Mouse (Mus musculus): Measurements from ENCODE around the gene Gm21750.
"Not testable (repeated sequence)": the region's sequence is repeated elsewhere in the genome, so short reads cannot be mapped to it uniquely, and the experiment has no call there.

The Gm21750 gene

GRCm38 (mm10) chr14:73660925-73661324 is at the start of gene Gm21750:
Gm21750 (plus strand) TSS chr14:73661225.
- not testable (repeated sequence) for DNase-seq

GRCm38 (mm10) chr14:73614961-73615360 is 46.1 kb upstream of the Gm21750 start:
- DNase-seq = not testable (repeated sequence)

GRCm38 (mm10) chr14:73620880-73621279 is 40.1 kb upstream of the Gm21750 start:
- DNase-seq = no peak

- no peak for DNase-seq
Observed at GRCm38 (mm10) chr14:73622988-73623387, 38.0 kb upstream of the Gm21750 start.

- DNase-seq = no peak
Observed at GRCm38 (mm10) chr14:73625469-73625868, 35.6 kb upstream of the Gm21750 start.

GRCm38 (mm10) chr14:73631511-73631910 is 29.5 kb upstream of the Gm21750 start:
- no peak for DNase-seq

GRCm38 (mm10) chr14:73632648-73633263 is 28.3 kb upstream of the Gm21750 start:
- DNase-seq = no peak

- no peak for DNase-seq
Observed at GRCm38 (mm10) chr14:73634356-73634755, 26.7 kb upstream of the Gm21750 start.

- peak; percentile 10 for DNase-seq
Observed at GRCm38 (mm10) chr14:73637460-73637859, 23.6 kb upstream of the Gm21750 start.

GRCm38 (mm10) chr14:73650179-73650578 is 10.8 kb upstream of the Gm21750 start:
- no peak for DNase-seq

GRCm38 (mm10) chr14:73670091-73670490 is 9.1 kb downstream of the Gm21750 start:
- no peak for DNase-seq

- no peak for DNase-seq
Observed at GRCm38 (mm10) chr14:73687726-73688125, 26.7 kb downstream of the Gm21750 start.

GRCm38 (mm10) chr14:73688427-73688826 is 27.4 kb downstream of the Gm21750 start:
- no peak for DNase-seq

- DNase-seq = peak; percentile 26
Observed at GRCm38 (mm10) chr14:73700256-73700655, 39.2 kb downstream of the Gm21750 start.

- DNase-seq = no peak
Observed at GRCm38 (mm10) chr14:73709412-73710110, 48.5 kb downstream of the Gm21750 start.
